Mouse (Mus musculus) lung, postnatal 0 days (tissue): Measurements from ENCODE around the gene Tmco1.

ENCODE experiments used
- CTCF ChIP-seq: IDR thresholded peaks from 2 replicates; pipeline ENCODE4 v1.5.1; 2016; ENCODE audit warnings: antibody characterized with exemption, mild to moderate bottlenecking
- EP300 ChIP-seq: IDR thresholded peaks from 2 replicates; pipeline ENCODE4 v1.6.1; 2016; ENCODE audit warnings: antibody characterized with exemption, mild to moderate bottlenecking, control low read depth

- TF ChIP-seq CTCF (peak; percentile 99), EP300 (no peak)
Observed at GRCm38 (mm10) chr1:167369905-167370304, 61.7 kb downstream of the Tmco1 start.
